Mouse (Mus musculus) neural tube, embryonic 11.5 days (tissue): ENCODE measurements at regions not wholly inside any gene's neighbourhood (a gene's known extent, or its start where the extent isn't known, plus 50 kb on each side); places are given as distances from the start of the nearest gene placed in this dataset.
A peak's percentile ranks its signal among the peaks of the same experiment; 100 is the strongest.

Source experiments
- ATAC-seq: fragments of 200-750 bp; cut with Nextera tagmentation; 2 replicates; pipeline ENCODE4 v1.8.0; 2017; ENCODE audit warnings: moderate number of reproducible peaks, mild to moderate bottlenecking, moderate TSS enrichment, moderate library complexity; ENCODE audit not compliant: insufficient read depth, low FRiP score, low TSS enrichment
- DNase-seq: peaks from one replicate; pipeline ENCODE4 v3.0.0-alpha.2; 2015; ENCODE audit warnings: low spot score
- H3K27ac ChIP-seq: fragments of 300-500 bp; sonication (generic); 2 replicates; pipeline ENCODE4 v1.5.1; 2014; ENCODE audit warnings: low read depth, mild to moderate bottlenecking, low read length
- H3K27me3 ChIP-seq: fragments of 300-500 bp; sonication (generic); 2 replicates; pipeline ENCODE4 v1.6.1; 2014; ENCODE audit warnings: mild to moderate bottlenecking, low read length, mixed read lengths; ENCODE audit not compliant: control insufficient read depth, insufficient read depth
- H3K36me3 ChIP-seq: fragments of 300-500 bp; sonication (generic); 2 replicates; pipeline ENCODE4 v1.6.1; 2014; ENCODE audit warnings: mild to moderate bottlenecking, low read length, moderate library complexity, mixed read lengths; ENCODE audit not compliant: control insufficient read depth, insufficient read depth
- H3K4me1 ChIP-seq: fragments of 300-500 bp; sonication (generic); 2 replicates; pipeline ENCODE4 v1.6.1; 2014; ENCODE audit warnings: low read length, mixed read lengths; ENCODE audit not compliant: control insufficient read depth, insufficient read depth
- H3K4me2 ChIP-seq: fragments of 300-500 bp; sonication (generic); 2 replicates; pipeline ENCODE4 v1.6.1; 2014; ENCODE audit warnings: low read depth, mild to moderate bottlenecking, moderate library complexity
- H3K4me3 ChIP-seq: fragments of 300-500 bp; sonication (generic); 2 replicates; pipeline ENCODE4 v1.5.1; 2014; ENCODE audit warnings: low read depth, low read length
- H3K9ac ChIP-seq: fragments of 300-500 bp; sonication (generic); 2 replicates; pipeline ENCODE4 v1.6.1; 2014; ENCODE audit warnings: mild to moderate bottlenecking, low read length
- H3K9me3 ChIP-seq: fragments of 300-500 bp; sonication (generic); 2 replicates; pipeline ENCODE4 v1.6.1; 2016; ENCODE audit warnings: low read length; ENCODE audit not compliant: control insufficient read depth
- WGBS: fragments of 180-500 bp; shearing (Covaris S2); extraction: QIAGEN DNeasy Blood & Tissue Kit; methylation state at CpG from one replicate; pipeline ENCODE4 v1.1.7; 2014; 5-methylcytosine and 5-hydroxymethylcytosine counted together

DNA sequence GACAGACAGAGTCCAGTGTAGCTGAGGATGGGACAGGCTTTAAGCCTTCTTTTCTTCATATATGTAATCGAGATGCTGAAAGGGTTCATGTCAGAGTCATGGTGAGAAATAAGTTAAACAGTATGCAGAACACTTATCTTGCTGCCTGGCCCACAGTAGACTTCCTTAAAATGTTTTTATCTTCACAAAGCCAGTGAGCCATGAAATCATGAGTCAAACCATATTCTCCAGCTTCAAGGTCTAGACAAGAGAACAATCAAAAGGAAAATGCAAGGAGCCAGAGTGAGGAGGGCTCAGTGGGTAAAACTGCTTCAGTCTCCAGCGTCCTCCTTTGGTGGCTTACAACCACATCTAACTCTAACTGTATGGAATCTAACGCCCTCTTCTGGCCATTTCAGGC lies 103.7 kb upstream of the Onecut1 start:
- no peak for DNase-seq
- H3K4me3 ChIP-seq: no peak overlapping the region
- no peaks in the 10 kb centered on the region for H3K9me3 ChIP-seq
- H3K27ac ChIP-seq: no peak overlapping the region
- ATAC-seq: no peak
- H3K4me2 ChIP-seq: no peak overlapping the region
- H3K36me3 ChIP-seq: no peaks in the 10 kb centered on the region
- no peaks in the 10 kb centered on the region for H3K27me3 ChIP-seq
- H3K9ac ChIP-seq: no peak overlapping the region
- no peaks in the 10 kb centered on the region for H3K4me1 ChIP-seq
- WGBS: 73% methylated on average over 3 of the region's 3 CpGs

- no peak for DNase-seq
- no peaks in the 10 kb centered on the region for H3K36me3 ChIP-seq
- no peak overlapping the region for H3K9ac ChIP-seq
- H3K4me2 ChIP-seq: no peak overlapping the region
- H3K4me1 ChIP-seq: no peaks in the 10 kb centered on the region
- WGBS: 91% methylated on average over 4 of the region's 4 CpGs
- no peaks in the 10 kb centered on the region for H3K9me3 ChIP-seq
- H3K27ac ChIP-seq: no peak overlapping the region
- H3K4me3 ChIP-seq: no peak overlapping the region
- no peak for ATAC-seq
- no peaks in the 10 kb centered on the region for H3K27me3 ChIP-seq
Observed at GRCm38 (mm10) chr9:74758876-74759275, 102.8 kb upstream of the Onecut1 start.

DNA sequence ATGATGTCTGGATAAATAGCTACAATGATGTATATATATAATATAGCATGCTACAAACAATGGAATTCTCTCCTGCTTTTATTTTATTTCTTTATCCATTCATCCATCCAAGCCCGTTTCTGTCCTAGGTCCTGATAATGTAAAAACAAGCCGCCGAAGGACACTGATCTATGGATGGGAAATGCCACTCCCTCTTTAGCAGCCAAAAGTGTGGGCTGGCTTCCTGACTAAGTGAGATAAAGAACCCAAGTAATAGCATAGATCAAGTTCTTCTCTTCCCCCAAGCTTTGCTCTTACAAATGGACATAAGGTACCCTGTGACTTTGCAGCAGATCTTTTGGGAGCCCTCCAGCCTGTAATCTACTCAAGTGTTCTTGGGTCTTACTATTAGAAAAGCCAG lies 81.3 kb upstream of the Onecut1 start:
- Histone ChIP-seq H3K4me3 (no peak overlapping the region), H3K36me3 (no peaks in the 10 kb centered on the region), H3K27me3 (no peaks in the 10 kb centered on the region), H3K4me1 (no peaks in the 10 kb centered on the region), H3K4me2 (no peak overlapping the region), H3K9ac (no peak overlapping the region), H3K9me3 (no peaks in the 10 kb centered on the region), H3K27ac (no peak overlapping the region)
- no peak for ATAC-seq
- 80% methylated on average over 3 of the region's 3 CpGs for WGBS
- DNase-seq: no peak

DNA sequence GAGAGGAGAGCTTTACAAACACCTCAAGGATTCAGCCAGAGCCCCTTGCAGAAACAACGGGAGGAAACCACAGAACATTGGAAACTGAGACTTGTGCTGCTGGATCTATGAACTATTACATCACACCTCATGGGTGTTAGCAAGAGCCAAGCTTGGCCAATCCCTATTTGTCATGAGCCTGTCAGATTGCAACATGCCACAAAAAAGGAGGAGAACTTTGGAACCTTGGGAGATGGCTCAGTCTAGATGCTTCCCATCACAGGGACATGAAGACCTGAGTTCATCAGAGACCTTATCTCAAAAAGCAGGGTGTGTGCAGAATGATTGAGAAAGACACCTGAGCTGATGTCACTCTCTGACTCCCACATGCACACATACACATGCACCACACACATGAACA lies 68.3 kb upstream of the Onecut1 start:
- no peaks in the 10 kb centered on the region for H3K4me1 ChIP-seq
- no peaks in the 10 kb centered on the region for H3K9me3 ChIP-seq
- H3K4me2 ChIP-seq: no peak overlapping the region
- 70% methylated on average over 1 of the region's 1 CpGs for WGBS
- no peak overlapping the region for H3K9ac ChIP-seq
- DNase-seq (no peak), ATAC-seq (no peak)
- no peaks in the 10 kb centered on the region for H3K27me3 ChIP-seq
- no peak overlapping the region for H3K4me3 ChIP-seq
- no peaks in the 10 kb centered on the region for H3K36me3 ChIP-seq
- no peak overlapping the region for H3K27ac ChIP-seq

GRCm38 (mm10) chr9:74795994-74796393 lies 65.7 kb upstream of the Onecut1 start:
- DNase-seq: no peak
- Histone ChIP-seq H3K4me2 (no peak overlapping the region), H3K36me3 (no peaks in the 10 kb centered on the region), H3K27ac (no peak overlapping the region), H3K9ac (no peak overlapping the region), H3K4me1 (no peaks in the 10 kb centered on the region), H3K4me3 (no peak overlapping the region), H3K27me3 (no peaks in the 10 kb centered on the region), H3K9me3 (no peaks in the 10 kb centered on the region)
- 93% methylated on average over 4 of the region's 4 CpGs for WGBS
- ATAC-seq: no peak

DNA sequence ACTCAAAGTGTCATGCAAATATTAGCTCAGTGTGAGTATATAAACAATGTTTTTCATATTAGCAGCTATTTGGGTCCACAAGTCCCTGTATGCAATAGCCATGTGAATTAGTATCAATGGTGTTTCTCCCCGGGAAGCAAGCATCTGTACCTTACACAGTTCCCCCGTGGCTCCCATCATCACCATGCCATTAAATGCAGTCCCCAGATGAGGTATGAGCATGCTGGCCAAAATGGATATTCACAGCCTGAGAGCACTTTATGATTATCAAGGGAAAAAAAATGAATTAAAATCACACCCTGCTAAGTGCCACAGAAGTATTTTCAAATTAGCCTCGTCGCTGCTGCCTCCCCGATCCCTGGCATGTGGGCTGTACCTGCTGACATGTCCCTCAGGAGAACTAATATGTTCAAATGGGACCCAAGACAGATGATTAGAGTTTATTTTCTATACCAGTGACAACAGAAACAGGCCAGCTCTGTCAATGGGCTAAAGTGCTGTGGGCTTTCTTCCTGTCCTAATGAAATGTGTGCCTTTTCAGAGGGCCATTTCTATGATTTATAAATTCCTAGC lies 64.4 kb upstream of the Onecut1 start:
- no peak overlapping the region for H3K4me2 ChIP-seq
- 75% methylated on average over 5 of the region's 5 CpGs for WGBS
- ATAC-seq (no peak), DNase-seq (no peak)
- peak overlapping the region; percentile 27; the same call in 1 of the 2 replicates for H3K27ac ChIP-seq
- no peaks in the 10 kb centered on the region for H3K4me1 ChIP-seq
- H3K4me3 ChIP-seq: no peak overlapping the region
- no peaks in the 10 kb centered on the region for H3K27me3 ChIP-seq
- no peaks in the 10 kb centered on the region for H3K9me3 ChIP-seq
- no peaks in the 10 kb centered on the region for H3K36me3 ChIP-seq
- no peak overlapping the region for H3K9ac ChIP-seq

GRCm38 (mm10) chr9:74801091-74801490 lies 60.6 kb upstream of the Onecut1 start:
- no peak overlapping the region for H3K27ac ChIP-seq
- no peak for DNase-seq
- no peak for ATAC-seq
- no peaks in the 10 kb centered on the region for H3K4me1 ChIP-seq
- no peak overlapping the region for H3K4me3 ChIP-seq
- no peaks in the 10 kb centered on the region for H3K36me3 ChIP-seq
- no peaks in the 10 kb centered on the region for H3K9me3 ChIP-seq
- H3K9ac ChIP-seq: no peak overlapping the region
- WGBS: 80% methylated on average over 4 of the region's 4 CpGs
- no peak overlapping the region for H3K4me2 ChIP-seq
- no peaks in the 10 kb centered on the region for H3K27me3 ChIP-seq

- H3K27ac ChIP-seq: no peak overlapping the region
Observed at GRCm38 (mm10) chr9:74811437-74811836, 50.3 kb upstream of the Onecut1 start.

More at GRCm38 (mm10) chr9:74811437-74811836, 50.3 kb upstream of the Onecut1 start:
- Histone ChIP-seq H3K9me3 (no peaks in the 10 kb centered on the region), H3K36me3 (no peaks in the 10 kb centered on the region), H3K4me2 (no peak overlapping the region), H3K9ac (no peak overlapping the region), H3K4me3 (no peak overlapping the region), H3K27me3 (no peaks in the 10 kb centered on the region), H3K4me1 (no peaks in the 10 kb centered on the region)
- DNase-seq: no peak
- WGBS: 32% methylated on average over 8 of the region's 8 CpGs
- no peak for ATAC-seq
